Comparison of ENCODE assay signal across 8 mouse cellular contexts in the genomic region with DNA sequence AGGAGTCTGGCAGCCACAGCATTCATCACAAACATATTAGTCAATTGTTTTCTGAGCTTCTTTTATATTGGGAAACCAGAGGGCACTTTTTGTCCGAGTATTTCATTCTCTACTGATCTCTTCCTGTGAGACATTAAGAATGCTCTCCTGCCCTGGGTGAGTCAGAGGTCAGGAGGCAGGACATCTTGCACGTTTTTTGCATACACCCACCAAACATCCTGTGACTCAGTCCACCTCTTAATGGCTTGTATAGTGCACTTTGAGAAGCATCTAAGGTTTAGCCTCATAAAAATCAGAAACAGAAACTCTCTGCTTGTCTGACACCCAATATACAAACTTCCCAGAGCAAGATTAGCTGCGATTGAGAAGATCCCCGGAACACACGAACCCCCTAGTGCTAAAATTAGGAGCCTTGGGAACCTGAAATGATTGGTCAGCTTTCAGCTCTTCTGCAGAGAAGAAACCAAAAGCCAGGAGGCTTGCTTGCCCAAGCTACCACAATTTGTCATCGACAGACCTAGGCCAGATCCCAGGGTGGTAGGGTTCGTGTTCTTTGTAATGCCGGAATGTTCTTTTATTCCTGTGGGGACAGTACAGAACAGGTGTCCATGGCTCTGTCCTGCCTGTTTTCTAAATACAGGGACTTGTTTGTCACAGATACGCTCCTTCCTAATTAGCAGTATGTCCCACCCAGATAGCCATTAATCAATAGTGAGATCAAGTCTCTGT. TPM values are rescaled to one million over a fixed set of nuclear protein-coding genes. Genes with fewer than 3 reads are reported as not detected.
DNase-seq lines count a peak whose midpoint lies in the region; ATAC-seq lines count a peak whose summit lies in the region.

No protein-coding gene starts in this region.

- H3K4me1 ChIP-seq in heart, embryonic 12.5 days (replicated peaks): peaks cover 19% of the 10 kb centered on the region
- peaks cover 37% of the 10 kb centered on the region for H3K4me1 ChIP-seq in hindbrain, embryonic 10.5 days (replicated peaks)
- peaks cover 23% of the 10 kb centered on the region for H3K4me1 ChIP-seq in midbrain, embryonic 13.5 days (replicated peaks)

- no peak for ATAC-seq in heart, embryonic 12.5 days (ENCODE audit: insufficient number of reproducible peaks, low FRiP score)
- ATAC-seq in midbrain, embryonic 13.5 days: no peak

- H3K36me3 ChIP-seq in heart, embryonic 12.5 days: no peaks in the 10 kb centered on the region
- no peaks in the 10 kb centered on the region for H3K36me3 ChIP-seq in hindbrain, embryonic 10.5 days
- no peaks in the 10 kb centered on the region for H3K36me3 ChIP-seq in midbrain, embryonic 13.5 days

- WGBS in heart, embryonic 12.5 days: 58% methylated on average over 9 of the region's 9 CpGs
- 58% methylated on average over 9 of the region's 9 CpGs for WGBS in hindbrain, embryonic 10.5 days
- whole genome bisulfite sequencing in midbrain, embryonic 13.5 days: 50% methylated on average over 9 of the region's 9 CpGs

- H3K4me2 ChIP-seq in heart, embryonic 12.5 days: no peak overlapping the region
- no peak overlapping the region for H3K4me2 ChIP-seq in midbrain, embryonic 13.5 days (replicated peaks)

- no peaks in the 10 kb centered on the region for H3K9me3 ChIP-seq in heart, embryonic 12.5 days (replicated peaks)
- no peaks in the 10 kb centered on the region for H3K9me3 ChIP-seq in hindbrain, embryonic 10.5 days
- H3K9me3 ChIP-seq in midbrain, embryonic 13.5 days: no peaks in the 10 kb centered on the region

- no peak overlapping the region for H3K27ac ChIP-seq in heart, embryonic 12.5 days (ENCODE audit: poor library complexity, severe bottlenecking)
- peak overlapping the region; percentile 31 for H3K27ac ChIP-seq in hindbrain, embryonic 10.5 days
- H3K27ac ChIP-seq in midbrain, embryonic 13.5 days: peak overlapping the region; percentile 68

- DNase-seq in heart, adult 9 months (ENCODE audit: low spot score in 2 of 2): peak; percentile 11 to 28
- peak; percentile 68 for DNase-seq in NIH3T3 (ENCODE audit: low read depth)
- DNase-seq in hindbrain, embryonic 10.5 days (ENCODE audit: low spot score): no peak
- no peak for DNase-seq in frontal cortex, postnatal 10 days (ENCODE audit: low spot score in 2 of 2)
- no peak for DNase-seq in right cerebral cortex, postnatal 25 days
- DNase-seq in right cerebral cortex, postnatal 36 days (ENCODE audit: low spot score in 2 of 2): no peak

- H3K4me3 ChIP-seq in heart, embryonic 12.5 days: no peak overlapping the region
- no peak overlapping the region for H3K4me3 ChIP-seq in hindbrain, embryonic 10.5 days
- no peak overlapping the region for H3K4me3 ChIP-seq in midbrain, embryonic 13.5 days (replicated peaks)

- no peak overlapping the region for H3K9ac ChIP-seq in heart, embryonic 12.5 days
- no peak overlapping the region for H3K9ac ChIP-seq in midbrain, embryonic 13.5 days (replicated peaks)

- H3K27me3 ChIP-seq in heart, embryonic 12.5 days (replicated peaks): no peaks in the 10 kb centered on the region
- H3K27me3 ChIP-seq in hindbrain, embryonic 10.5 days (ENCODE audit: insufficient read depth, poor library complexity, severe bottlenecking): peaks cover 5% of the 10 kb centered on the region; the same call in 1 of the 2 replicates
- H3K27me3 ChIP-seq in midbrain, embryonic 13.5 days: peaks cover 11% of the 10 kb centered on the region

RNA-seq across cellular contexts. Expression of a gene that starts 35.9 kb away (rescaled TPM):
- 38.9 and 41.1 TPM in 2 replicates for polyA plus RNA-seq in heart, embryonic 12.5 days (2016; fragmentation: Nextera tagmentation; extraction: Ambion mirVana)
- polyA plus RNA-seq in hindbrain, embryonic 10.5 days (2016; fragmentation: Nextera tagmentation; extraction: Ambion mirVana): 28.1 and 31.1 TPM in 2 replicates
- polyA plus RNA-seq in midbrain, embryonic 13.5 days (2015; fragmentation: Nextera tagmentation; extraction: Ambion mirVana): 37.0 and 37.2 TPM in 2 replicates

Comparison
In these comparisons a context has a peak if more than half of its experiments do, and no peak if none do; other contexts are left out.
1. DNase-seq: peak in heart, adult 9 months (2 of 2) and NIH3T3 (single experiment); none in hindbrain, embryonic 10.5 days (single experiment), frontal cortex, postnatal 10 days (0 of 2), right cerebral cortex, postnatal 25 days (single experiment) and right cerebral cortex, postnatal 36 days (0 of 2).